12 mouse cellular contexts compared by ENCODE assay signal in genomic region chr14:61861357-61861958, GRCm38 (mm10).
A peak's percentile ranks its signal among the peaks of the same experiment; 100 is the strongest.
DNase-seq lines count a peak whose midpoint lies in the region; ATAC-seq and TF ChIP-seq lines count a peak whose summit lies in the region.
"Had no signal": no experiment of that assay in that cellular context is flagged by ENCODE, and none has a peak within 500 bp of the region (broad histone marks: within the 10 kb centered on the region; RNA-seq: fewer than 3 reads in every experiment).

No protein-coding gene starts in this region.

- ATAC-seq in monocyte, adult 5-6 weeks (replicated peaks; ENCODE audit: insufficient number of reproducible peaks, low FRiP score, low TSS enrichment, poor library complexity, severe bottlenecking): peak; percentile 88
- ATAC-seq in frontal cortex, adult (ENCODE audit: low TSS enrichment): no peak

- DNase-seq in kidney, adult 9 months: peak; percentile 16
- DNase-seq in kidney, postnatal 10 days: no peak
- DNase-seq in 416B (ENCODE audit: low read depth): peak; percentile 87
- DNase-seq in adrenal gland, postnatal 14 days: no peak
- no peak for DNase-seq in urinary bladder, adult 18-20 months (ENCODE audit: low spot score in 2 of 2)
- DNase-seq: cerebellum, adult 11-12 months; heart, postnatal 14 days; kidney, postnatal 14 days had no signal

- peaks cover 36% of the 10 kb centered on the region for H3K4me1 ChIP-seq in bone marrow macrophage, adult 2 months (ENCODE audit: control insufficient read depth, insufficient read depth, low read length)
- H3K4me1 ChIP-seq: midbrain, embryonic 12.5 days had no signal

- TF ChIP-seq CTCF in bone marrow macrophage, adult 2 months (IDR thresholded peaks at IDR 0.05; ENCODE audit: low read depth, low read length): no peak

- H3K4me3 ChIP-seq in bone marrow macrophage, adult 2 months (ENCODE audit: insufficient read depth, low read length): no peak overlapping the region
- H3K4me3 ChIP-seq: midbrain, embryonic 12.5 days had no signal

- H3K27ac ChIP-seq in bone marrow macrophage, adult 2 months (ENCODE audit: insufficient read depth, low read depth, low read length): peak overlapping the region; percentile 92
- H3K27ac ChIP-seq: midbrain, embryonic 12.5 days had no signal

- TF ChIP-seq POLR2A in bone marrow macrophage, adult 2 months (IDR thresholded peaks at IDR 0.05; ENCODE audit: borderline replicate concordance, low read depth, low read length): no peak

Comparison
In these comparisons a context has a peak if more than half of its experiments do, and no peak if none do; other contexts are left out.
1. DNase-seq: peak in kidney, adult 9 months (single experiment) and 416B (single experiment); none in kidney, postnatal 10 days (single experiment), adrenal gland, postnatal 14 days (single experiment) and urinary bladder, adult 18-20 months (0 of 2).